Mouse (Mus musculus) midbrain, postnatal 0 days (tissue): ENCODE data around the gene Gon4l. TPM values are rescaled to one million over a fixed set of nuclear protein-coding genes. Genes with fewer than 3 reads are reported as not detected.
A peak's percentile ranks its signal among the peaks of the same experiment; 100 is the strongest.

Experiments used
- ATAC-seq: fragments of 200-750 bp; cut with Nextera tagmentation; 2 replicates; pipeline ENCODE4 v1.8.0; 2017; ENCODE audit warnings: moderate number of reproducible peaks, mild to moderate bottlenecking, moderate TSS enrichment, moderate library complexity; ENCODE audit not compliant: low FRiP score
- DNase-seq: peaks from one replicate; pipeline ENCODE4 v3.0.0-alpha.2; 2015; ENCODE audit warnings: low spot score
- H3K27ac ChIP-seq: fragments of 300-500 bp; sonication (generic); 2 replicates; pipeline ENCODE4 v1.5.1; 2014; ENCODE audit warnings: low read depth, mild to moderate bottlenecking, low read length, mixed read lengths
- H3K27me3 ChIP-seq: fragments of 300-500 bp; sonication (generic); 2 replicates; pipeline ENCODE4 v1.6.1; 2014; ENCODE audit warnings: low read length, control low read depth, mixed read lengths; ENCODE audit not compliant: insufficient read depth
- H3K36me3 ChIP-seq: fragments of 300-500 bp; sonication (generic); 2 replicates; pipeline ENCODE4 v1.6.1; 2014; ENCODE audit warnings: low read length, control low read depth, mixed read lengths; ENCODE audit not compliant: insufficient read depth
- H3K4me1 ChIP-seq: fragments of 300-500 bp; sonication (generic); 2 replicates; pipeline ENCODE4 v1.6.1; 2014; ENCODE audit warnings: mild to moderate bottlenecking, control low read depth, antibody characterized with exemption, low read length, mixed read lengths; ENCODE audit not compliant: insufficient read depth
- H3K4me2 ChIP-seq: fragments of 300-500 bp; sonication (generic); 2 replicates; pipeline ENCODE4 v1.6.1; 2014; ENCODE audit warnings: low read depth, mild to moderate bottlenecking, low read length, mixed read lengths; ENCODE audit not compliant: poor library complexity, severe bottlenecking
- H3K4me3 ChIP-seq: fragments of 300-500 bp; sonication (generic); 2 replicates; pipeline ENCODE4 v1.5.1; 2014; ENCODE audit warnings: low read depth, mild to moderate bottlenecking, low read length, moderate library complexity
- H3K9ac ChIP-seq: fragments of 300-500 bp; sonication (generic); replicated peaks from 2 replicates; pipeline ENCODE4 v1.6.1; 2014; ENCODE audit warnings: mild to moderate bottlenecking, low read length, moderate library complexity, mixed read lengths; ENCODE audit not compliant: poor library complexity, severe bottlenecking
- H3K9me3 ChIP-seq: fragments of 300-500 bp; sonication (generic); 2 replicates; pipeline ENCODE4 v1.6.1; 2016; ENCODE audit warnings: low read length, control low read depth
- CTCF ChIP-seq: IDR thresholded peaks from 2 replicates; pipeline ENCODE4 v1.5.1; 2016; ENCODE audit warnings: antibody characterized with exemption, mild to moderate bottlenecking
- WGBS: fragments of 180-500 bp; shearing (Covaris S2); extraction: QIAGEN DNeasy Blood & Tissue Kit; methylation state at CpG from one replicate; pipeline ENCODE4 v1.1.7; 2014; 5-methylcytosine and 5-hydroxymethylcytosine counted together
- polyA plus RNA-seq: library from polyadenylated mRNA; unstranded; fragments of >200 nt; fragmentation: Nextera tagmentation; extraction: Ambion mirVana; gene quantifications from 2 replicates; pipeline ENCODE4 v1.2.1, GENCODE M21; 2015
- total RNA-seq: library from RNA; depleted of rRNA; stranded (reverse); fragments of >200 nt; gene quantifications from 2 replicates; pipeline ENCODE4 v1.2.3, GENCODE M21; 2014

The Gon4l gene
- total and polyA plus RNA-seq, 2 experiments from 2014 or later: 9.6 to 41.9 TPM

DNA sequence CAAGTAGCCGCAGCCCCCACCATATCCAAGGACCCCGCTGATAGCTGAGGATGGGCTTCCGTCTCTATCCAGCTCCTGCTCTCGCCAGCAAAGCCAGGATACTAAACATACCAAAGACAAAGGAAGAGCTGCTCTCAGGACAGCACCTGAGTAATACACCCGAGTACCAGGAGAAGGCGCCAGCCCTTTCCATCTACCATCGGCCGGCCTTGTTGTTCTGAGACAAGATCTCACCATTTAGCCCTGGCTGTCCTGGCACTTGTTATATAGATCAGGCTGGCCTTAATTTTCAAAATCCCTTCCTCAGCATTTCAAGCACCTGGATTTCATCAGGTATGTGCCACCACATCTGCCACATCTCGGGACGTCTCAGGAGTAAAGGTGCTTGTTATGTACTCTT is 104.0 kb downstream of the Gon4l start:
- TF ChIP-seq CTCF: no peak
- Histone ChIP-seq H3K9me3 (no peaks in the 10 kb centered on the region), H3K27me3 (no peaks in the 10 kb centered on the region), H3K4me2 (no peak overlapping the region), H3K4me3 (no peak overlapping the region), H3K4me1 (no peaks in the 10 kb centered on the region), H3K9ac (no peak overlapping the region), H3K27ac (no peak overlapping the region), H3K36me3 (peaks cover 18% of the 10 kb centered on the region)
- ATAC-seq: no peak
- DNase-seq: no peak
- WGBS: 97% methylated on average over 10 of the region's 10 CpGs

DNA sequence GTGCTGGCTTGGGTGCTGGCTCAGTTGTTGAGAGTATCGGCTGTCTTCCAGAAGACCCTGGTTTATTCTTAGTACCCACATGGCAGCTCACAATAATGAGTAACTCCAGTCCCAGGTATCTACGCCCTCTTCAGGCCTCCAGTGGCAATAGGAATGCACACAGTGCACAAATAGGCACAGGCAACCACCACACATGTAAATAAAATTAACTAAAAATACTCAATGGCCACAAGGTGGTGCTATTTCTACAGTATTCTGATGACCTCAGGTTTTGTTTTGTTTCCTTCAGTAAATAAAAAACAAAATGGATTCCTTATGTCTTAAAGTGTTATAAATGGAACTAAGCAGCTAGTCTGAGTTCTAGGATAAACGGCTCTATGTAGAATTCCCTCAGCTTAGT is 104.7 kb downstream of the Gon4l start:
- Histone ChIP-seq H3K36me3 (peaks cover 15% of the 10 kb centered on the region), H3K9me3 (no peaks in the 10 kb centered on the region), H3K4me2 (no peak overlapping the region), H3K27ac (no peak overlapping the region), H3K4me1 (no peaks in the 10 kb centered on the region), H3K4me3 (no peak overlapping the region), H3K27me3 (no peaks in the 10 kb centered on the region), H3K9ac (no peak overlapping the region)
- peak; percentile 65; the same call in 1 of the 2 replicates for ATAC-seq
- DNase-seq: peak; percentile 95
- 67% methylated on average over 3 of the region's 3 CpGs for WGBS
- TF ChIP-seq CTCF: peak; percentile 79

DNA sequence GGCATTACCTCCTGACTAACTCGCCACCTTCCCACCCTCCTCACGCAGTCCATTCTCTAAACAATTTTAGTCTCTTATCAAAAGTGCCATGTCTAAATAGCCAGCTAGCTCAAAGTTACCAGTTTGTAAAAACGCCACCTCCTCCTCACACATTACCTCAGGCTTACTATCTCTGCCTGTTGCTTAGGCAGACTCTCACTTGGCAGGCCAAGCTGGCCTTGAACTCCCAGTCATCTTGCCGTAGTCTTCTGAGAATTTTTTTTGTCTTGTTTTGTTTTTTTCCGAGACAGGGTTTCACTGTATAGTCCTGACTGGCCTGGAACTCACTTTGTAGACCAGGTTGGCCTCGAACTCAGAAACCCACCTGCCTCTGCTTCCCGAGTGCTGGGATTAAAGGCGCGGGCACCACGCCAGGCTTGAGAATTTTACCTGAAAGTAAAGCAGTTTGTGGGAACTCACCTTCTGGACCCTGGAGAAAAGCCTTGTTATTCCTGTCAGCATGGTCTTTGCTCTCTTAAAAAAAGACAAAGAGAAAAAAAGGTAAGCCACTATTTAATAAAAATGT is 107.4 kb downstream of the Gon4l start:
- WGBS: 91% methylated on average over 10 of the region's 10 CpGs
- H3K36me3 ChIP-seq: peaks cover 15% of the 10 kb centered on the region
- ATAC-seq (no peak), DNase-seq (no peak)
- H3K9ac ChIP-seq: no peak overlapping the region
- H3K4me2 ChIP-seq: no peak overlapping the region
- no peak overlapping the region for H3K27ac ChIP-seq
- no peaks in the 10 kb centered on the region for H3K9me3 ChIP-seq
- H3K4me1 ChIP-seq: no peaks in the 10 kb centered on the region
- H3K4me3 ChIP-seq: no peak overlapping the region
- H3K27me3 ChIP-seq: no peaks in the 10 kb centered on the region
- no peak for TF ChIP-seq CTCF

DNA sequence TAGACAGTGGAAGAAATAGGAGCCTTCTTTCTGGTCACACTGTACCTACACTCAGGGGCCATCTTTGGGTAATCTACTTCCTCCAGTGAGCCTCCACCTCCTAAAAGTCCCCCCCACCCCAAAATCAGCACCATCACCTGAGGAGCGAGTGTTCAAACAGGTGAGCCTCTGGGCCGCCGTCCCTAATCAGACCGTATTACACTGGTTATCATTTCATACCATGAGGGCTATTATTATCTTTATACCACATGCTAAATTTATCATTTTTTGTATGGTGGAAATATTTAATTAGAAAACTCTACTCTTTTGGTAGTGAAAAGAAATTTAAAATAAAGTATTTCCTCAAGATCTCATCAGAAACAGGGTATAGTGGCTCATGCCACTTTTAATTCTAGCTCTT is 109.1 kb downstream of the Gon4l start:
- H3K27me3 ChIP-seq: no peaks in the 10 kb centered on the region
- H3K36me3 ChIP-seq: peaks cover 15% of the 10 kb centered on the region
- H3K4me1 ChIP-seq: no peaks in the 10 kb centered on the region
- DNase-seq (no peak), ATAC-seq (no peak)
- whole genome bisulfite sequencing: 95% methylated on average over 4 of the region's 4 CpGs
- H3K27ac ChIP-seq: no peak overlapping the region
- H3K9me3 ChIP-seq: no peaks in the 10 kb centered on the region
- H3K4me3 ChIP-seq: no peak overlapping the region
- H3K4me2 ChIP-seq: no peak overlapping the region
- no peak for TF ChIP-seq CTCF
- H3K9ac ChIP-seq: no peak overlapping the region

DNA sequence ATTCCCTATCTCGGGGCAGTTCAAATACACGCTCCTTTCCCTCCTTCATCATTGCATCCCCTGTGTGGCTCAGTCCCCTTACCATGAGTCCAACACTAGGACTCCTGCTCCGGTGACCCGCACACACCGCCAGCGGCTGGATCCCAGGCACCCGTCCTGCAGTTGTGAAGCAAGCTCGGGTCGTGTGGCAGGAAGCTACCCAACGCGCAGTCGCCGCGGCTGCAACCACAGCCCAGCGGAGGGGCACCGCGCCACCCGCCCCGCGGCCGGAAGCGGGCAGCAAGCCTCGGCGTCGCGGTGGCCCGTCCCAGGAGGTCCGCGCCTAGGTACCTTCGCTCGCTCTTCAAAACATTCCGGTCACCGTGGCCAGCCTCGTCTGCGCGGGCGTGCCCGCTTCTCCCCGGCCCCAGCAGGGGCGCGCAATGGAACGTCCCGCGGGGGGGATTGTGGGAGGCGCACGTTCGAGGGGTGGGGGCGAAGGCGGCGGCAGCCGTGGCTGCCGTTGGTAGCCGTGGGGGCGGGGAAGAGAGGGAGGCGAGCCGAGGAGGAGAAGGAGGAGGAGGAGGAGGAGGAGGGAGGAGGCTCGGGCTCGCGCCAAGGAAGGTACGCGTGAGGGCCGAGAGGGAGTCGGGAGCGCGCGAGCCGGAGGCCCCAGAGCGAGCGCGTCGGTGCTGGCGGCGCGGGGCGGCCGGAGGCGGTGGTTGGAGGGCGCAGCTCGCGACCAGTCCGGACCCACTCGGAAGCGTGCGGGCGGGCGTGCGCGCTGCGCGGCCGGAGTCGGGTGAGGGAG is 115.0 kb downstream of the Gon4l start:
- DNase-seq (peak; percentile 94), ATAC-seq (peak; percentile 93)
- peak overlapping the region; percentile 70 for H3K9ac ChIP-seq
- H3K36me3 ChIP-seq: no peaks in the 10 kb centered on the region
- H3K9me3 ChIP-seq: no peaks in the 10 kb centered on the region
- peak; percentile 32 for TF ChIP-seq CTCF
- H3K4me2 ChIP-seq: peak overlapping the region; percentile 69
- no peaks in the 10 kb centered on the region for H3K27me3 ChIP-seq
- no peaks in the 10 kb centered on the region for H3K4me1 ChIP-seq
- H3K4me3 ChIP-seq: peak overlapping the region; percentile 71
- H3K27ac ChIP-seq: peak overlapping the region; percentile 97
- under 1% methylated on average over 62 of the region's 92 CpGs for whole genome bisulfite sequencing
